Mouse (Mus musculus): ENCODE measurements around the gene Tnrc18. TPM values are rescaled to one million over a fixed set of nuclear protein-coding genes. Genes with fewer than 3 reads are reported as not detected.
A peak's percentile ranks its signal among the peaks of the same experiment; 100 is the strongest.

Tnrc18 gene
- polyA plus RNA-seq, 1 experiment from 2014 or later, result 18.2 TPM

- no peak overlapping the region for H3K4me2 ChIP-seq (ENCODE audit: low read depth, low read length)
- ATAC-seq (ENCODE audit: low read depth), result 0 out of 2 replicates have a peak, but pooled peaks have one; percentile 15
- no peak overlapping the region for H3K4me3 ChIP-seq (ENCODE audit: low read length)
- peaks cover 30% of the 10 kb centered on the region for H3K4me1 ChIP-seq (replicated peaks; ENCODE audit: control insufficient read depth, insufficient read depth, low read length)
- no peaks in the 10 kb centered on the region for H3K27me3 ChIP-seq (ENCODE audit: control insufficient read depth, insufficient read depth, low read depth, low read length)
- no peaks in the 10 kb centered on the region for H3K9me3 ChIP-seq (ENCODE audit: control insufficient read depth, low read length)
- H3K27ac ChIP-seq (ENCODE audit: low read length), result no peak overlapping the region
- 41% methylated on average over 8 of the region's 8 CpGs for WGBS
- H3K9ac ChIP-seq (ENCODE audit: low read length), result no peak overlapping the region
- H3K36me3 ChIP-seq (ENCODE audit: control insufficient read depth, insufficient read depth, low read length), result no peaks in the 10 kb centered on the region
These were observed 17.3 kb downstream of the Tnrc18 start for GRCm38 (mm10) chr5:142800198-142800597.

- Histone ChIP-seq H3K4me2 (ENCODE audit: low read depth, low read length) (no peak overlapping the region), H3K9me3 (ENCODE audit: control insufficient read depth, low read length) (no peaks in the 10 kb centered on the region), H3K36me3 (ENCODE audit: control insufficient read depth, insufficient read depth, low read length) (no peaks in the 10 kb centered on the region), H3K9ac (ENCODE audit: low read length) (no peak overlapping the region), H3K27me3 (ENCODE audit: control insufficient read depth, insufficient read depth, low read depth, low read length) (no peaks in the 10 kb centered on the region), H3K4me3 (ENCODE audit: low read length) (no peak overlapping the region), H3K4me1 (replicated peaks; ENCODE audit: control insufficient read depth, insufficient read depth, low read length) (peaks cover 24% of the 10 kb centered on the region), H3K27ac (ENCODE audit: low read length) (no peak overlapping the region)
- no peak for ATAC-seq (ENCODE audit: low read depth)
- 77% methylated on average over 4 of the region's 4 CpGs for WGBS
These were observed 18.2 kb downstream of the Tnrc18 start for GRCm38 (mm10) chr5:142799259-142799658.

- no peak overlapping the region for H3K27ac ChIP-seq (ENCODE audit: low read length)
These were observed 19.3 kb downstream of the Tnrc18 start for GRCm38 (mm10) chr5:142798190-142798589.

GRCm38 (mm10) chr5:142797620-142798019, 19.8 kb downstream of the Tnrc18 start:
- H3K9me3 ChIP-seq (ENCODE audit: control insufficient read depth, low read length), result no peaks in the 10 kb centered on the region
- H3K27ac ChIP-seq (ENCODE audit: low read length), result no peak overlapping the region
- no peak overlapping the region for H3K4me3 ChIP-seq (ENCODE audit: low read length)
- no peak for ATAC-seq (ENCODE audit: low read depth)
- peaks cover 17% of the 10 kb centered on the region for H3K4me1 ChIP-seq (replicated peaks; ENCODE audit: control insufficient read depth, insufficient read depth, low read length)
- no peak overlapping the region for H3K9ac ChIP-seq (ENCODE audit: low read length)
- no peaks in the 10 kb centered on the region for H3K27me3 ChIP-seq (ENCODE audit: control insufficient read depth, insufficient read depth, low read depth, low read length)
- peaks cover under 1% of the 10 kb centered on the region; the same call in 1 of the 2 replicates for H3K36me3 ChIP-seq (ENCODE audit: control insufficient read depth, insufficient read depth, low read length)
- H3K4me2 ChIP-seq (ENCODE audit: low read depth, low read length), result no peak overlapping the region
- 74% methylated on average over 13 of the region's 13 CpGs for WGBS

More at GRCm38 (mm10) chr5:142798190-142798589, 19.3 kb downstream of the Tnrc18 start:
- Histone ChIP-seq H3K9ac (ENCODE audit: low read length) (no peak overlapping the region), H3K27me3 (ENCODE audit: control insufficient read depth, insufficient read depth, low read depth, low read length) (no peaks in the 10 kb centered on the region), H3K4me1 (replicated peaks; ENCODE audit: control insufficient read depth, insufficient read depth, low read length) (peaks cover 20% of the 10 kb centered on the region), H3K4me2 (ENCODE audit: low read depth, low read length) (no peak overlapping the region), H3K9me3 (ENCODE audit: control insufficient read depth, low read length) (no peaks in the 10 kb centered on the region), H3K36me3 (ENCODE audit: control insufficient read depth, insufficient read depth, low read length) (no peaks in the 10 kb centered on the region), H3K4me3 (ENCODE audit: low read length) (no peak overlapping the region)
- 69% methylated on average over 12 of the region's 12 CpGs for WGBS
- no peak for ATAC-seq (ENCODE audit: low read depth)

GRCm38 (mm10) chr5:142796921-142797320, 20.5 kb downstream of the Tnrc18 start:
- Histone ChIP-seq H3K4me1 (replicated peaks; ENCODE audit: control insufficient read depth, insufficient read depth, low read length) (peaks cover 12% of the 10 kb centered on the region), H3K4me3 (ENCODE audit: low read length) (no peak overlapping the region), H3K36me3 (ENCODE audit: control insufficient read depth, insufficient read depth, low read length) (peaks cover 2% of the 10 kb centered on the region; the same call in 1 of the 2 replicates), H3K9ac (ENCODE audit: low read length) (no peak overlapping the region), H3K27me3 (ENCODE audit: control insufficient read depth, insufficient read depth, low read depth, low read length) (no peaks in the 10 kb centered on the region), H3K27ac (ENCODE audit: low read length) (no peak overlapping the region), H3K4me2 (ENCODE audit: low read depth, low read length) (no peak overlapping the region), H3K9me3 (ENCODE audit: control insufficient read depth, low read length) (no peaks in the 10 kb centered on the region)
- ATAC-seq (ENCODE audit: low read depth), result no peak
- WGBS, result 91% methylated on average over 4 of the region's 4 CpGs

GRCm38 (mm10) chr5:142794582-142794981, 22.9 kb downstream of the Tnrc18 start:
- no peaks in the 10 kb centered on the region for H3K27me3 ChIP-seq (ENCODE audit: control insufficient read depth, insufficient read depth, low read depth, low read length)
- no peak overlapping the region for H3K4me3 ChIP-seq (ENCODE audit: low read length)
- peaks cover 6% of the 10 kb centered on the region for H3K36me3 ChIP-seq (ENCODE audit: control insufficient read depth, insufficient read depth, low read length)
- H3K4me1 ChIP-seq (replicated peaks; ENCODE audit: control insufficient read depth, insufficient read depth, low read length), result peaks cover 12% of the 10 kb centered on the region
- 0 out of 2 replicates have a peak overlapping the region, but pooled peaks have one; percentile 3 for H3K27ac ChIP-seq (ENCODE audit: low read length)
- H3K9me3 ChIP-seq (ENCODE audit: control insufficient read depth, low read length), result no peaks in the 10 kb centered on the region
- peak; percentile 16; the same call in 1 of the 2 replicates for ATAC-seq (ENCODE audit: low read depth)
- no peak overlapping the region for H3K9ac ChIP-seq (ENCODE audit: low read length)
- H3K4me2 ChIP-seq (ENCODE audit: low read depth, low read length), result no peak overlapping the region
- 70% methylated on average over 13 of the region's 13 CpGs for WGBS

- ATAC-seq (ENCODE audit: low read depth), result no peak
- H3K27me3 ChIP-seq (ENCODE audit: control insufficient read depth, insufficient read depth, low read depth, low read length), result no peaks in the 10 kb centered on the region
- H3K4me3 ChIP-seq (ENCODE audit: low read length), result no peak overlapping the region
- H3K36me3 ChIP-seq (ENCODE audit: control insufficient read depth, insufficient read depth, low read length), result peaks cover 10% of the 10 kb centered on the region
- H3K27ac ChIP-seq (ENCODE audit: low read length), result no peak overlapping the region
- no peak overlapping the region for H3K9ac ChIP-seq (ENCODE audit: low read length)
- 76% methylated on average over 2 of the region's 2 CpGs for WGBS
- H3K9me3 ChIP-seq (ENCODE audit: control insufficient read depth, low read length), result no peaks in the 10 kb centered on the region
- peaks cover 11% of the 10 kb centered on the region for H3K4me1 ChIP-seq (replicated peaks; ENCODE audit: control insufficient read depth, insufficient read depth, low read length)
- H3K4me2 ChIP-seq (ENCODE audit: low read depth, low read length), result no peak overlapping the region
These were observed 23.3 kb downstream of the Tnrc18 start for GRCm38 (mm10) chr5:142794161-142794560.

DNA sequence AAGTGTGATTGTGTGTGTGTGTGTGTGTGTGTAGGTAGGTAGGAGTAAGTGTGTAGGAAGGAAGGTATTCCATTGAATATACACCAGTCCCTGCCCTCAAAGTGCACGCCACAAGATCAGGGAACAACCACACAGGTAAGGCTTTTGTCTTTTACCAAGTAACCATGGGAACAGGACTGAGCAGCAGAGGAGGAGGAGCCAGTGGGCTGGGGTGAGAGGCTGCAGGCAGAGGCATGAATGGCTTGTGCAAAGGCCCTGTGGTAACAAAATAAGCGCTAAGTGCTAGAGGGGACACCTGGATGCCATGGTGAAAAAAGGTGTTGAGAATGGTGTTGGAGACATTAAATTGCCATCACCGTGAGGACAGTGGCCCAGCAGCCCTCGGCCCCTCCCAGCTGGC, 24.9 kb downstream of the Tnrc18 start:
- Histone ChIP-seq H3K4me1 (replicated peaks; ENCODE audit: control insufficient read depth, insufficient read depth, low read length) (peaks cover 9% of the 10 kb centered on the region; the same call in 1 of the 2 replicates), H3K4me3 (ENCODE audit: low read length) (no peak overlapping the region), H3K36me3 (ENCODE audit: control insufficient read depth, insufficient read depth, low read length) (peaks cover 25% of the 10 kb centered on the region), H3K9ac (ENCODE audit: low read length) (no peak overlapping the region), H3K27ac (ENCODE audit: low read length) (no peak overlapping the region), H3K27me3 (ENCODE audit: control insufficient read depth, insufficient read depth, low read depth, low read length) (no peaks in the 10 kb centered on the region), H3K9me3 (ENCODE audit: control insufficient read depth, low read length) (peaks cover 3% of the 10 kb centered on the region; the same call in 1 of the 2 replicates), H3K4me2 (ENCODE audit: low read depth, low read length) (no peak overlapping the region)
- WGBS, result 82% methylated on average over 4 of the region's 4 CpGs
- ATAC-seq (ENCODE audit: low read depth), result no peak

DNA sequence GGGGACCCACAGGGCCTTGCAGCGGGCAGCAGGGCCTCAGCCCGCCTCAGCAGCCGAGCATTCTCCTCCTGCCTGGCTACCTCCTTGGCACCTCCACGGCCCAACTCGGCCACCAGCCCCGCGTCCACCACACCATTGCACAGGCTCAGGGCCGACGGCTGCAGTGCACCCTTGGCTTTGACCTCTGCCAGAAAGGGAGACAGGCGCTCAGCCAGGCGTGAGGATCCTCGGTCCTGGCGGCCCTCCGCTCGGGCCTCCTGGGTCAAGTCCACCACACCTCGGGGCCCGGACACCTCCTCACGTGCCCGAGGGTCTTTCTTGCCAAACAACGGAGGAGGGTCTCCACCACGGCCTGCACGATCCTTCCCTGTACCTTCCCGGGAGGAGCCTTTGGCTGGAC, 29.2 kb downstream of the Tnrc18 start:
- no peak for ATAC-seq (ENCODE audit: low read depth)
- Histone ChIP-seq H3K4me2 (ENCODE audit: low read depth, low read length) (no peak overlapping the region), H3K27ac (ENCODE audit: low read length) (no peak overlapping the region), H3K4me1 (replicated peaks; ENCODE audit: control insufficient read depth, insufficient read depth, low read length) (peaks cover 8% of the 10 kb centered on the region; the same call in 1 of the 2 replicates), H3K36me3 (ENCODE audit: control insufficient read depth, insufficient read depth, low read length) (peaks cover 39% of the 10 kb centered on the region), H3K27me3 (ENCODE audit: control insufficient read depth, insufficient read depth, low read depth, low read length) (no peaks in the 10 kb centered on the region), H3K4me3 (ENCODE audit: low read length) (no peak overlapping the region), H3K9ac (ENCODE audit: low read length) (no peak overlapping the region), H3K9me3 (ENCODE audit: control insufficient read depth, low read length) (peaks cover 3% of the 10 kb centered on the region; the same call in 1 of the 2 replicates)
- WGBS, result 94% methylated on average over 21 of the region's 23 CpGs

All from lung, embryonic 16.5 days (tissue).